Mouse (Mus musculus) embryonic stem cell, embryonic (primary cell): ENCODE results near the gene Tnfsf12.

Source experiments
- CTCF ChIA-PET, 4 experiments: fragments of 300-600 bp in 2 of 4; fragments of 350-600 bp in 2 of 4; sonication (Branson Sonifier 250); formaldehyde crosslinking; loops; one replicate each; lab custom pipeline; 2022; ENCODE audit warnings: inconsistent platforms in 2 of 4; lab: Charles Lee
- POLR2A ChIA-PET, 4 experiments: fragments of 300-600 bp in 2 of 4; fragments of 350-600 bp in 2 of 4; sonication (Branson Sonifier 250); formaldehyde crosslinking; loops; one replicate each; lab custom pipeline; 2022; ENCODE audit warnings: antibody characterized with exemption in 4 of 4, inconsistent platforms in 1 of 4; lab: Charles Lee

The Tnfsf12 gene

DNA sequence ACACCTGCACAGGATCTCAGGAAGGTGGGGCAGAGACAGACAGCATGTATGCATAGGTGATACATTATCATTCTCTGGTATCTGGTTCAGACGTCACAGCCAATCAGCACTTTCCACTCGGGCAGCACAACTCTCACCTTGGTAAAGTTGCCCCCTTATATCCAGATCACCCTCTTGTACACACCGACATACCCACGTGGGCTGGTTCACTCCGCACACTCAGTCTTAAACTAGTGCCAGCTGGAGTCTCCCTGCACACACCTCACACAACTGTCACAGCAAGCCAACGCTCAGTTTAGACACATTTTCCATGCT lies 646 bp downstream of the Tnfsf12 start:
- ChIA-PET POLR2A (interaction anchor here in 2 of 4 experiments (0.8 to 9.5 kb wide), 11 partner anchors 8 to 29 kb away, joined by 3 to 154 read pairs (median 7); partner anchors contain the start of genes Senp3 (in 2 of the 2), Tnfsf13 (in 2 of the 2) and Cd68 (in 1 of the 2)), CTCF (interaction anchor here in 1 of 4 experiments (0.8 to 2.0 kb wide), 2 partner anchors 10 to 62 kb away, joined by 3 to 4 read pairs; partner anchors contain the start of genes Fxr2 and Tnfsf13)

DNA sequence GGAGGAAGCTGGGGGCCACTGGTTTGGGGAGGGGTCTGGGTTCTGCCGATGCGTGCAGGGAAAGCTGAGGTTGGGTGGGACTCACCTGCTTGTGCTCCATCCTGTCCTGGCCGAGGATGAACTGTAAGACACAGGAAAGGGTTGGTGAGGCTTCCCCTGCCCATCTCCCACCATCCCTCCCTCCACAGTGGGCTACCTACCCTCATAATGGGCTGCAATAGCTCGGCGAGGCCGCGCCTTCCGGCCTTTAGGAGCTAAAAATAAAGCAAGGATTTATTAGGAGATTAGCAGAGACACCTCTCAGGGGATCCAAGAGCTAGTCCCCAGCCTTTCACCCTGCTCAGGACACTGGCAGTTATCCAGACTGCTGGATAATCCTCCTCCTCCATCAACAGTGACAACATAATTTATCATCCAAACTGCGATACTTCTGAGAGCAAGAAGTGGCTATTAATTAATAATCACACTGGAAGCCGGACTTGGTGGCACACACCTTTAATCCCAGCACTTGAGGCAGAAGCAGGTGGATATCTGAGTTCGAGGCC lies 2.2 kb downstream of the Tnfsf12 start:
- POLR2A ChIA-PET, result interaction anchor here in 3 of 4 experiments (0.7 to 9.5 kb wide), 22 partner anchors 7 to 298 kb away, joined by 3 to 154 read pairs (median 4); partner anchors contain the start of genes Senp3 (in 2 of the 3), Sox15 (in 2 of the 3), Tnfsf13 (in 2 of the 3) and Cd68 (in 1 of the 3)
- CTCF ChIA-PET, result interaction anchor here in 3 of 4 experiments (0.5 to 1.4 kb wide), 7 partner anchors 8 to 257 kb away, joined by 3 to 5 read pairs (median 4); partner anchors contain the start of genes Sox15 (in 2 of the 3) and Tnfsf13 (in 1 of the 3)

DNA sequence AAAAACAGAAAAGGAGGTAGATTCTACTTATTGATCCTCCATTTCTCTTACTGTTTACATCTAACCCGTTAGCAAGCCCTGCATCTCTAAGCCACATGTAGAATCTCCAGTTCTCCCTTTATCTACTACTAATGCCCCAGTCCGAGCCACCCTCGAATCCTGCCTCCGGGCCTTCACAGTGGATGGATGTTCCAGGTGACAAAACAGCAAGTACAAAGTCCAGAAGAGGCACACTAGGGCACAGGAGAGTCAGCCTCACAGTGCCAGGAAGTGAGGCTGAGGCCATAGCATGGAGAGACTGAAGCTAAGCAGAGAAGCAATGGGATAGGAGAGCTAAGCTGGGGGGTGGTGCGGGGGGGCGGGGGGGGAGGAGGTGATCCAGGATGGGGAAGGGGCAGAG lies 2.8 kb downstream of the Tnfsf12 start:
- ChIA-PET CTCF (interaction anchor here in 3 of 4 experiments (0.5 to 1.3 kb wide), 5 partner anchors 11 to 38 kb away, joined by 3 to 4 read pairs (median 3); partner anchors contain the start of gene Sox15 (in 2 of the 3)), POLR2A (interaction anchor here in 3 of 4 experiments (0.6 to 9.5 kb wide), 22 partner anchors 8 to 299 kb away, joined by 3 to 154 read pairs (median 6); partner anchors contain the start of genes Senp3 (in 3 of the 3), Sox15 (in 2 of the 3) and Tnfsf13 (in 2 of the 3))

DNA sequence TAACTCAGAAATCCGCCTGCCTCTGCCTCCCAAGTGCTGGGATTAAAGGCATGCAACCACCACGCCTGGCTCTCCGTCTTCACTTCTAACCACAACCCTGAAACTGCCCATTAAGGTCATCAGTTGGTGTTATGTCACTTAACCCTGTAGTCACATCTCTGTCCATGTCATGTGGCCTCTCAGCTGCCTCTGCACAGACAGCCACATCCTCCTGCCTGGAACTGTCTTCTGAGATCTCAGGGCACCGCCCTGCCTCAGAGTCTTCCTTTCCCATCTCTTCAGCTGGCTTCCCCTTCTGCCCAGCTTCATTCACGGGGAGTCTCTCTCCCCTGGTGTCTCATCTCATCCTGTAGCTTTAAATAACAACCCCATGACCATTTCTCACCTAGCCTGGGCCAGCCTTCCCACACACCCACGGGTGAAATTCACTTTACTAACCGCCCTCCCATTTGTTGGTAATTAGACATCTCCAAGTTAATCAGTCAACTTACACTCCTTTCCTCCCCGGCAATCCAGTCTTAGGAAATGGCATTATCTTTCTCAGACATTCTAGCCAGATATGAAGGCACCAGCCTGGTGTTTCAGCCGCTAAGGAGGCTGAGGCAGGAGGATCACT lies 3.3 kb downstream of the Tnfsf12 start:
- ChIA-PET POLR2A (interaction anchor here in 3 of 4 experiments (0.6 to 9.5 kb wide), 14 partner anchors 8 to 112 kb away, joined by 3 to 154 read pairs (median 6); partner anchors contain the start of genes Senp3 (in 2 of the 3), Sox15 (in 1 of the 3), Trp53 (in 1 of the 3) and Wrap53 (in 1 of the 3)), CTCF (interaction anchor here in 1 of 4 experiments (0.6 to 1.2 kb wide), 3 partner anchors 12 to 24 kb away, joined by 3 to 4 read pairs (median 3); no protein-coding TSS in a partner anchor)

DNA sequence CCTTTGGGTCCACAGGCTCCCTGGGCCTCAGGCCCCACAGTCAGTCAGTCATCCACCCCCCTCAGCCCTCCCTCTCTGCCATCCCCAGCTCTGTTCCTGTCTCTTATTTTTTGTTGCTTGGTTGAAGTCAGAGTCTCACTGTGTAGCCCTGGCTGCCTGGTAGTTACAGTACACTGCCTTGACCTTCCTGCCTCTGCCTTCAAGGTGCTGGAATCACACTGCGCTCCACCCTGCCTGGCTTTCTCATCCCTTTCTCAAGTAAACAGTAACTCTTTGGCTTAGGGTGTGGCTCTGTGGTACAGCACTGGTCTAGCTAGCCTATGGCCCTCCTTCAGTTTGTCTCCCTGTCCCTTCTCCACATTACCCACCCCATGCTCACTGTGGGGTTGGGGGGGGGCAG lies 5.8 kb downstream of the Tnfsf12 start:
- POLR2A ChIA-PET, result interaction anchor here in 3 of 4 experiments (0.6 to 9.5 kb wide), 26 partner anchors 8 to 231 kb away, joined by 3 to 154 read pairs (median 6); partner anchors contain the start of genes Senp3 (in 2 of the 3), Cd68 (in 1 of the 3) and Fxr2 (in 1 of the 3)
- CTCF ChIA-PET, result interaction anchor here in 3 of 4 experiments (0.8 to 2.0 kb wide), 6 partner anchors 9 to 244 kb away, joined by 3 to 6 read pairs (median 4); partner anchors contain the start of gene Fxr2 (in 1 of the 3)

DNA sequence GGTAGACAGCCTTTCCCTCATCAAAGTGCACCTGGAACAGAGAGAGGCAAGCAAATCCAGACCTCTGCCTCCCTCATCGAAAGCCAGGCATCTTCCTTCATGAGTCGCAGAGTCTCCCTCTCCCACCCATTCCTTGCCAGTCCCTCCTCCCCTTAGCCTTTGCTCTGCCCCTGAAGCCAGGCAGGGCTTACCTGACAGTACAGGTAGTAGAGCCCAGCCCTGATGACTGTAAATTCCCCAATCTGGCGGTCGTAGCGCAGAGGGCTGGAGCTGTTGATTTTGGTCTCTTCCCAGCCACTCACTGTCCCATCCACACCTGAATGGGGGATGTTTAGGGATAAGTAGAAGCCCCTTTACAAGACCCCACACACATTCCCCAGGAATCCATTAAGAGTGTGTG lies 8.6 kb downstream of the Tnfsf12 start:
- ChIA-PET CTCF (interaction anchor here (0.5 to 8.3 kb wide), 11 partner anchors 12 to 363 kb away, joined by 3 to 155 read pairs (median 4); partner anchors contain the start of genes Cntrob (in 1 of the 4) and Trappc1 (in 1 of the 4)), POLR2A (interaction anchor here in 3 of 4 experiments (0.5 to 16.3 kb wide), 31 partner anchors 8 to 269 kb away, joined by 3 to 672 read pairs (median 6); partner anchors contain the start of genes Cd68 (in 3 of the 3), Mpdu1 (in 2 of the 3), Sox15 (in 2 of the 3) and Tnfsf12 (in 2 of the 3))

DNA sequence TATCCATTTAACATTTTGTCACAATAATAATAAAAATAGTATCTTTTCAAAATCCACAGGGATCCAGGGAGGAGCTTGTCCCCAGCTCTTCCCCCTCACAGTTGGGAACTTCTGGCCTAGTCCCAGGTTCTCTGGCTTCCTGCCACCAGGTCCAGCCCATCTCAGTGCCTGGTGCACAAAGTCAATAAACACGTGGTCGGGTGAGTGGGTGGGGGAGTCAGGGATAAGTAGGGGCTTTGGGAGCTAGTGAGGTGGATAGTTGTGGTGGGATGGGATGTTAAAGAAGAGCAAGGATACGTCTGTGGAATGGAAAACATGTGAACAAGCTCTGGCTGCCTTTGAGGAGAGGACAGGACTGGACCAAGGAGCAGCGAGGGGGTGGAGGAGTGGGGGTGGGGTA lies 9.3 kb downstream of the Tnfsf12 start:
- ChIA-PET POLR2A (interaction anchor here in 3 of 4 experiments (0.5 to 16.3 kb wide), 41 partner anchors 8 to 328 kb away, joined by 3 to 672 read pairs (median 5); partner anchors contain the start of genes Cd68 (in 2 of the 3), Mpdu1 (in 2 of the 3), Sox15 (in 2 of the 3) and Tnfsf12 (in 2 of the 3)), CTCF (interaction anchor here (0.5 to 8.3 kb wide), 12 partner anchors 12 to 363 kb away, joined by 3 to 155 read pairs (median 4); partner anchors contain the start of genes Cntrob (in 1 of the 4), Fxr2 (in 1 of the 4) and Trappc1 (in 1 of the 4))

DNA sequence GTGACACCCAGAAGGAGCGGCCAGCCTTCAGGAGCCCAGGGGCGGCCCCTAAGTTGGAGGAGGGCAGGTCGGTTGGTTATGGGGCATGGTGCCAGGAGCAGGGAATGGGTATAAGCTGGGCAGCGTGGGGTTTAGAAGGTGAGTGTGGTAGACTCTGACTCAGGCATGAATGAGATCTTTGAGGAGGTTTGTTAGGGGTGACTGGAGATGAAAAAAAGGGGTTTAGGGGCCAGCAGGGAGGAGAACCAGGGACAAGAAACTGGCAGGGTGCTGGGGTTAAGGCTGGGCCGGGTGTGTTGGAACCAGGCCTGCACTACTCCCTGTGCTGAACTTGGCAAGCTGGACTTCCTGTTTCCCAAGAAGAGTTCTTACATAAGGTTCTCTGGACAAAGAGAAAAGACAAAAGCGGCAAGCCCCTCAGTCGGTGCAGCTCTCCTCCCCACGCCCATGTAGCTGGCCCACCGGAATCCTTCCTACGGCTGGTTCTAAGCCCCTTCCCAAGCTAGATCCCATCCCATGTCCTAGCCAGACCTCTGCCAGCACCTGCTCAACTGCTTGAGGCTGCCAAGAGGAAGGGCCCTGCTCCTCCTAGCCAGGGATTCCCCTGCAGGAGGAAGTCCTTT lies 10.0 kb downstream of the Tnfsf12 start, which contains the start of gene Tnfsf13:
Gene Tnfsf13 (minus strand): TSS at position 259 of the 623 bp plus-strand sequence.
- POLR2A ChIA-PET, result interaction anchor here in 3 of 4 experiments (0.5 to 16.3 kb wide), 37 partner anchors 9 to 235 kb away, joined by 3 to 672 read pairs (median 5); partner anchors contain the start of genes Cd68 (in 2 of the 3), Fxr2 (in 2 of the 3), Mpdu1 (in 2 of the 3) and Sox15 (in 2 of the 3)
- CTCF ChIA-PET, result interaction anchor here (0.5 to 8.3 kb wide), 17 partner anchors 8 to 730 kb away, joined by 3 to 155 read pairs (median 3); partner anchors contain the start of gene Fxr2 (in 2 of the 4)

DNA sequence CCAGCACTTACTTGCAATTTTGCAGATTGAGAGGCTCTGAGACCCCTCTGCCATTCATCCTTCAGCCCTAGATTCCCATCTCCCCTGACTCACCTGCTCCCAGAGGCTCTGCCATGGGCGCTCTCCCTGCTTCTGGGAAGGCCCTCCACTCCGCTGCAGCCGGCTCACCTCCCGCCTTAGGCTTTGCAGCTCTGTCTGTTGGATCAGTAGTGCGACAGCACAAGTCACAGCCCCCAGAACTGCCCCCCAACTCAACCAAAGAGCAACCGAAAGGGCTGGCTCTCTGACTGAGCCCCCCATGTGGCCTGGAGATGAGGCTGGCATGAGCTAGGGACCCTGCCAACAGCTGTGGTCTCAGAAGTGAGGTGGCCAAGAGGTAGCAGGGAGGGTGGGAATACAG lies 10.7 kb downstream of the Tnfsf12 start:
- POLR2A ChIA-PET, result interaction anchor here in 3 of 4 experiments (0.6 to 16.3 kb wide), 24 partner anchors 10 to 236 kb away, joined by 3 to 672 read pairs (median 10); partner anchors contain the start of genes Cd68 (in 2 of the 3), Mpdu1 (in 2 of the 3), Sox15 (in 2 of the 3) and Tnfsf12 (in 2 of the 3)
- CTCF ChIA-PET, result interaction anchor here (0.5 to 8.3 kb wide), 14 partner anchors 9 to 730 kb away, joined by 3 to 155 read pairs (median 4); partner anchors contain the start of genes Fxr2 (in 2 of the 4) and Sox15 (in 1 of the 4)

DNA sequence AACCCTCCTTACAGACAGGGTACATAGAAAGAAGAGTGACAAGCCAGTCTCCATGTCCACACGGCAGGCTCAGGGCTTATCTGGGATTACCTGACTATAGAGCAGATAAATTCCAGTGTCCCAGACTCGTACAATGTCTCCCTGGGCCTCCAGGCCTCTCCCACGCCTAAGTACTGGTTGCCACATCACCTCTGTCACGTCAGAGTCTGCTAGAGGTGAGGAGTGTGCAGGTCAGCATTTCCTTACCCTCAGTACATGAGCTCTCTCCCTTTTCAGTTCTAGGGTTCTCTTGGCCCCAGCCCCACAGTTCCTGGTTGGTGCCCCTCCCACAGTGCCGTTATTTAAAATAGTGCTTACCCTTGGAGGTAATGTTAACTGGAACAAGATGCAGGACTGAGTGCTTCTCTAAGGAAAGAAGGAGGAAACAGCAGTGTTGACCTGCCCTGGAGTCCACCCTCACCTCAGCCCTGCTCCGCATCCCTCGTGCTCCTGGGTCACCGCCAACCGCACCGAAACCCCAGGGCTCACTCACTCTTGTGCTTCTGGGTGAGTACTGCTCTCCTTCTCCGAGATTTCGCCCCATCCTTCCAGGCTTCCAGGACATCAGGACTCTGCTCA lies 11.4 kb downstream of the Tnfsf12 start:
- CTCF ChIA-PET, result interaction anchor here in 3 of 4 experiments (0.9 to 8.3 kb wide), 7 partner anchors 10 to 35 kb away, joined by 3 to 155 read pairs (median 5); partner anchors contain the start of gene Sox15 (in 1 of the 3)
- POLR2A ChIA-PET, result interaction anchor here (0.5 to 16.3 kb wide), 24 partner anchors 8 to 267 kb away, joined by 3 to 672 read pairs (median 30); partner anchors contain the start of genes Cd68 (in 2 of the 4), Tnfsf12 (in 2 of the 4), Tnfsfm13 (in 2 of the 4) and Atp1b2 (in 1 of the 4)

DNA sequence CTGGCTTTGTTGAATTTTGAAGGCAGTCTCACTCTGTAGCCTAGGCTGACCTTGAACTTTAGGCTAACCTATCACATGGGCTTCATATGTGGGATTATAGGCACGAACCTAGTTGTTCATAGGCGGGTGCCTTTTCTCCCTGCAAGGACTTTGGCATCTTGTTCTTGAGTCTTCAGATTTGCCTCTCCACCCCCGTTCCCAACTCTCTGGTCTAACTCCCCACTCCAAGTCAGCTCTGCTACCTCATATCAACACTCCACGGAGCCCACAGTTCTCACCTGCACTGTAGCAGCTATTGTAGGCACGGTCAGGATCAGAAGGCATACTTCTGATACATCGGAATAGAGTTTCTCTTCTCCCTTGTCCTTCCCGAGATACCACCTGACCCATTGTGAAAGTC lies 12.1 kb downstream of the Tnfsf12 start:
- ChIA-PET CTCF (interaction anchor here in 3 of 4 experiments (0.6 to 8.3 kb wide), 9 partner anchors 10 to 265 kb away, joined by 3 to 155 read pairs (median 7); partner anchors contain the start of genes Fxr2 (in 1 of the 3) and Sox15 (in 1 of the 3)), POLR2A (interaction anchor here (1.0 to 16.3 kb wide), 22 partner anchors 9 to 103 kb away, joined by 3 to 672 read pairs (median 37); partner anchors contain the start of genes Cd68 (in 2 of the 4), Sox15 (in 2 of the 4), Tnfsf12 (in 2 of the 4) and Tnfsfm13 (in 2 of the 4))

DNA sequence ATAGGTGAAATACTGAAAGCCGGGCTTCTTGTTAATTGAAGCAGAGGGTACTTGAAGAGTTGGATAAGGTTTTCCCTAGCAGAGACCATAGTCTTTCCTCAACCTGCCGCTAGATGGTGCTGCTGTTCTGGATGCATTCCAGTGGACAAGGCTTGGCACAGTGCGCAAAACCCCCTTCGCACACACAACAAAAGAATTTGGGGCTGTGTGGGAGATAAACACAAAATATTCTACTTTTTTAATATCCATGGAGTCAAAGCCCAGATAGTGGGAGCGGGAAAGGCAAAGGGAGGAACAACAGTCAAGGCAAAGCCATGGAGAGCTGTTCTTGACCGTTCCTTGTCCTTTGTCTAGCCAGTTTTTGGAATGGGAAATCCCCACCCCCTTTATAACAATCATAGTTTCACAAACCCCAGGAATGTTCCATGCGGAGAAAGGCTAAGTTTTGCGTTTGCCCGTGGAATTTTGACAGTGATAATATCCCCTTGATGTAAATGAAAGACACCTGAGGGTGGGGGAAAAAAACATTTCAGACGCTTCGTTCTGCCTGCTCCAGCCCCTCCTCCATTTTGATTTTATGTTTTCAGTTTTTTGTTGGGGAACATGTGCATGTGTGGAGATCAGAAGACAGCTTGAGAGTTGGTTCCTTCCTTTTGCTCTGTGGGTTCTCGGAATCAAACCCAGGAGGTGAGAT lies 12.7 kb downstream of the Tnfsf12 start:
- ChIA-PET POLR2A (interaction anchor here (1.0 to 16.3 kb wide), 41 partner anchors 8 to 263 kb away, joined by 3 to 672 read pairs (median 14); partner anchors contain the start of genes Sox15 (in 3 of the 4), Cd68 (in 2 of the 4), Mpdu1 (in 2 of the 4) and Tnfsf12 (in 2 of the 4)), CTCF (interaction anchor here (0.6 to 8.3 kb wide), 16 partner anchors 10 to 266 kb away, joined by 3 to 155 read pairs (median 6); partner anchors contain the start of genes Eif4a1 (in 1 of the 4), Fxr2 (in 1 of the 4) and Sox15 (in 1 of the 4))

DNA sequence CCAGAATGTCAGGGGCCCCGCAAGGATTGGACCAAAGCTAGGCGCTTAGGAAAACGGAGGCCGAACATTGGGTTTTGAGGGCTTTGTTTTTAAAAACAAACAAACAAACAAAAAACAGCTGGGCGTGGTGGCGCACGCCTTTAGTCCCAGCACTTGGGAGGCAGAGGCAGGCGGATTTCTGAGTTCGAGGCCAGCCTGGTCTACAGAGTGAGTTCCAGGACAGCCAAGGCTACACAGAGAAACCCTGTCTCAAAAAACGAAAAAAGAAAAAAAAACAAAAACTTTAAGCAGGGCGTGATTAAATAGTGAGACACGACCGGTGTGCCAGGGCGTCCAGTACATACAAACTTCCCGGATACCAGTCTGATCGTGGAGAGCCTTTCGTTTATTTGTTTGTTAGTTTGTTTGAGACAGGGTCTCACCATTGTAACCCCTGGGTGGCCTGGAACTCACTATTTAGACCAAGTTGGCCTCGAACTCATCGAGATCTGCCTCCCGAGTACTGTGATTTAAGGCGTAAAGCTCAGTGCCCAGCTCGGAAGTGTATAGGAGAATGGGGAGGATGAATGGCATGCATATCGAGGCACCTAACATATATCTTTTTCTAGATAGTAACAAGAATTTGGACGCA lies 13.3 kb downstream of the Tnfsf12 start:
- CTCF ChIA-PET, result interaction anchor here (0.5 to 8.3 kb wide), 24 partner anchors 10 to 267 kb away, joined by 3 to 155 read pairs (median 6); partner anchors contain the start of genes Sox15 (in 2 of the 4), Eif4a1 (in 1 of the 4) and Fxr2 (in 1 of the 4)
- POLR2A ChIA-PET, result interaction anchor here (0.5 to 16.3 kb wide), 87 partner anchors 8 to 991 kb away, joined by 3 to 672 read pairs (median 6); partner anchors contain the start of genes Sox15 (in 4 of the 4), Cd68 (in 3 of the 4), Eif4a1 (in 3 of the 4) and Mpdu1 (in 3 of the 4)
